Mouse (Mus musculus) cortical plate, adult 2 months (tissue): ENCODE results near the gene Gm3252. TPM values are rescaled to one million over a fixed set of nuclear protein-coding genes. Genes with fewer than 3 reads are reported as not detected.
"Not testable (repeated sequence)": the region's sequence is repeated elsewhere in the genome, so short reads cannot be mapped to it uniquely, and the experiment has no call there.

Experiments
- H3K27ac ChIP-seq: fragments of 200-500 bp; 2 replicates; pipeline ENCODE4 v1.5.1; 2012; ENCODE audit warnings: low read length, control low read depth, inconsistent platforms; ENCODE audit not compliant: insufficient read depth
- H3K4me1 ChIP-seq: fragments of 200-500 bp; 2 replicates; pipeline ENCODE4 v1.6.1; 2011; ENCODE audit warnings: low read length; ENCODE audit not compliant: control insufficient read depth, insufficient read depth
- H3K4me3 ChIP-seq: fragments of 200-500 bp; 2 replicates; pipeline ENCODE4 v1.5.1; 2011; ENCODE audit warnings: mild to moderate bottlenecking, low read length, control low read depth; ENCODE audit not compliant: insufficient read depth
- polyA plus RNA-seq: library from polyadenylated mRNA; depleted of rRNA; stranded (reverse); fragments of >200 nt; gene quantifications from 2 replicates; pipeline ENCODE4 v1.2.3, GENCODE M21; 2012; rRNA removed

Gene Gm3252
- polyA plus RNA-seq: 1.4 TPM in 2 replicates

DNA sequence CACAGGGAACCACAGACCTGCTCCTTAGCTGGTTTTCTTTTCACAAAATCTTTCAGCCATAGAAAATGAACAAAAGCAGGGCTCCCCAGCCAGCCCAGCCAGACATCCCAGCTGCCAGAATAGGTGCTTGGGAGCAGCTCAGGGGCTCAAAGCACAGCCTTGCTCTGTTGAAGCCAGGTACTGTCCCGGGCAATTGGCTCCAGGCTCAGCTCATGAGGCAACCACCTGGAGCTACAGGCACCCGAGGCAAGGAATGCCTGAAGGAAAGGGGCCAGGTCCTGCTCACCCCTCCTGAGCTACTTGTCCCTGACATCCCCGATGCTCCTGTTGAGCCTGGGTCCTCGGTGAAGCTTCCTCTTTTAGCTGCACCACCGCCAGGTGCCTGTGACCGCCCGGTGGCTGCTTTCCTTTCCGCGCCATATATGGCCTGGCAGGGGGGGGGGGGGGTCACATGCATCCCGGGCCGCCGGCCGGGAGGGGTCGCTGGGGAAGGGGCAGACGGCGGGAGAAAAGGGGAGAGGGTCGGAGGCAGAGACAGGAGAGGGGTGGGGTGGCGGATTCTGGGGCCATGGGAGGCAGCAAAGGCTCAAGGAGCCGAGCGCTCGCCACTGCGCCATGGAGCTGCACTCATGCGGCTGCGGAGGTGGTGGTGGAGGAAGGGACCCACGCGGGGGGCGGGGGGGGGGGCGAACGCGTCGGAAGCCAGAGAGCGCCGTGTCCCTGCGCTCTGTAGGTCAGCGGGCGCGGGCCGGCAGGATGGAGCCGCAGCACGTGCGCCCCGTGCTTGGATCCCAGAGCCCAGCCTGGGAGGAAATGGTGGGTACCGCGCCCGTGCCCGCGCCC lies at the start of gene Gm3252:
Gene Gm3252 (plus strand): TSS at position 738 of the 843 bp plus-strand sequence.
- H3K4me3 ChIP-seq: not testable (repeated sequence)

DNA sequence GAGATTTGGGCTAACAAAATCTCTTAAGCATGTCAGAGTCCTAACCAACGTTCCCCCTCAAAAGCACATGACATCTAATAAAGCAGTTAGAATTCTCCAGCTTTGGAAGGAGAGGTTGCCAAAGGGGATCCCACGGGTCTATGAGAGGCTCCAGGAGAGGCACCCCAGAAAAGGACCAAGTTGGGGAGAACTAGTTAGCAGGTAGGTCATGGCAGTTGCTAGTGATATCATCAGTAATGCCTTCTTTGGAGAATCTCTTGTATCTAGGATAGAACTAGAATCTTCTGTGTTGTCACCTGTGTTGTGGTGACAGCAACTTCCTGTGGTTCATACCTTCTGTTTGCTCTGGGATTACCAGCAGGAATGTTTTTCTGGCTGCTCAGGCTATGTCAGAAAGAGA lies 17.6 kb upstream of the Gm3252 start, which contains the start of gene Gm7876:
Gene Gm7876 (plus strand): TSS at position 301 of the 400 bp plus-strand sequence.
- not testable (repeated sequence) for H3K27ac ChIP-seq, H3K4me1 ChIP-seq, H3K4me3 ChIP-seq

More for the DNA sequence above, at the start of gene Gm3252:
- H3K27ac ChIP-seq, H3K4me1 ChIP-seq: not testable (repeated sequence)

DNA sequence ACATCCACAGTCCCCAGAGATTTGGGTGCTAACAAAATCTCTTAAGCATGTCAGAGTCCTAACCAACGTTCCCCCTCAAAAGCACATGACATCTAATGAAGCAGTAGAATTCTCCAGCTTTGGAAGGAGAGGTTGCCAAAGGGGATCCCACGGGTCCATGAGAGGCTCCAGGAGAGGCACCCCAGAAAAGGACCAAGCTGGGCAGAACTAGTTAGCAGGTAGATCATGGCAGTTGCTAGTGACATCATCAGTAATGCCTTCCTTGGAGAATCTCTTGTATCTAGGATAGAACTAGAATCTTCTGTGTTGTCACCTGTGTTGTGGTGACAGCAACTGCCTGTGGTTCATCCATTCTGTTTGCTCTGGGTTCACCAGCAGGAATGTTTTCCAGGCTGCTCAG lies 49.5 kb downstream of the Gm3252 start, which contains the start of gene Gm9602:
Gene Gm9602 (plus strand): TSS at position 301 of the 400 bp plus-strand sequence.
- H3K4me1 ChIP-seq, H3K27ac ChIP-seq, H3K4me3 ChIP-seq: not testable (repeated sequence)

Other genes starting within 250 kb of the Gm3252 start
- gene Gm3182, start 245.0 kb upstream of the Gm3252 start, polyA plus RNA-seq: 0.06 and 0.08 TPM in 2 replicates
- not detected in 2 replicates for gene Gm3047, start 171.4 kb upstream of the Gm3252 start, polyA plus RNA-seq
- gene Gm8159, start 94.4 kb upstream of the Gm3252 start, polyA plus RNA-seq: 0.30 and 0.40 TPM in 2 replicates
- 0.98 and 1.2 TPM in 2 replicates for gene Gm3239, start 62.6 kb upstream of the Gm3252 start, polyA plus RNA-seq
- gene Gm7876, start 17.5 kb upstream of the Gm3252 start, polyA plus RNA-seq: 0.21 TPM in 1 of 2 replicates, not detected in the other
- not detected in 2 replicates for gene Gm9602, start 49.6 kb downstream of the Gm3252 start, polyA plus RNA-seq
- not detected in 2 replicates for gene Gm3269, start 111.3 kb downstream of the Gm3252 start, polyA plus RNA-seq
- 0.76 TPM in 1 of 2 replicates, not detected in the other for gene Gm3264, start 128.8 kb downstream of the Gm3252 start, polyA plus RNA-seq
- gene Gm3278, start 165.6 kb downstream of the Gm3252 start, polyA plus RNA-seq: 0.08 TPM in 1 of 2 replicates, not detected in the other